Mouse (Mus musculus) effector memory CD4-positive, alpha-beta T cell, adult 5 months (primary cell): ENCODE measurements around the gene Sesn1. TPM values are rescaled to one million over a fixed set of nuclear protein-coding genes. Genes with fewer than 3 reads are reported as not detected.

Source experiments
- polyA plus RNA-seq: library from polyadenylated mRNA; unstranded; fragments of 100-300 nt; shearing (Covaris generic); gene quantifications from one replicate; pipeline ENCODE4 v1.2.1, GENCODE M21; 2017

The Sesn1 gene
- 25.5 TPM for polyA plus RNA-seq

DNA sequence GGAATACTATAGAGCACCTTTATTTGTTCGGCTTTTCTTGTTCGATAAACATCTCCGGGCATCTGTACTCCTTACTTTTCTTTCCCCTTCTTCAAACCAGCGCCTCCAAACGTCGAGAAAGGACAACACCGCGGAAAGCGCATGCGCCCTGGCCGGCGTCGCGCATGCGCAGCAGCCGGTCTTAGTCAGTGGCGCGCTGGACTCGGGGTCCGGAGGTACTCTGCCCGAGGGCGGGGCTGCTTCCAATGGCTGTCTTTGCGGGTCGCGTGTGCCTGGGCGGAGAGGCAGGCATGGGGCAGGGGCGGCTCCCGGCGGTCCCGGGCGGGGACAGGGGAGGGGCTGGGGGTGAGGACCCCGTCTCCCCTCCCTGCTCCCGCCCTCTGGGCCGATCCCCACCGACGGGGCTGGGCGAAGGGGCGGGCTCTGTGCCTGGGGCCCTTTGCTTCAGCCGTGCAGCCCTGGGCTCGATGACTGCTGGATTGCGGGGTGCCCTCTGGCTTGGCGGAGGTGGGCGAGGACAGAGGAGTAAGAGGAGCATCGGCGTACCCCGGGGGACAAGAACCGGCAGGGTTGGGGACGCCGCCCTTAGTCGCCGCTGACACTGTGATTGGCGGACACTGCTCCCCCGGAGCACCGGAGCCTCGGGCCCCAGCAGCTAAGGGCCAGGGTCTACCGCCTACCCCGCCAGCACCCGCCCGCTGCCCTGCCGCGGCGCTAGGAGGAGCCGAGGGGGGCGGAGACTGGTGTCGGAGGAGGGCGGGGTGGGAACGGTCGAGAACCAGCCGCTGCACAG is at the start of gene Sesn1, which contains the start of gene Cep57l1:
TSS of gene Sesn1 (plus strand) at position 165 of the 793 bp plus-strand sequence.
TSS of gene Cep57l1 (minus strand) at position 101 of the 793 bp plus-strand sequence.

Other genes with a start within 250 kb of the Sesn1 start
- 1.1 TPM for gene Ccdc162, start 93.3 kb upstream of the Sesn1 start, polyA plus RNA-seq
- 8.9 TPM for gene Cep57l1, start 64 bp upstream of the Sesn1 start, polyA plus RNA-seq
- gene Armc2, start 208.5 kb downstream of the Sesn1 start, polyA plus RNA-seq = 0.12 TPM